In the genomic region with DNA sequence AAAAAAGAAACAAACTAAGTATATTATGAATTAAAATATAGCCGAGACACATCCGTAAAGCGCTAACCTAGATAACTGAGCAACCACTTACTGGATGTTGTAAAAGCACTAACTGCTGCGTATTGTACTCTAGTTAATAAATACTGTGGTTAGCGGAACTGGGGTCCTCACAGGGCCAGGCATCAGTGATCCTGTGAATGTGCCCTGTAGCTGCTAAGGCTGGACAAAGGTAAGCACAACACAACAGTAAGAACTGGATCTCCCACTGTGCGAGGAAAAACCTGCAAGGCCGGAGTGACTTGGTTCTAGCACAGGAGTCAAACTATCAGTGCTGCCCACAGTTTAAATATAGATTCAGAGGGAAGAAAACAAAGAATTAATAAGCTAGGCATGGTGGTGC, we compare ENCODE assay signal across 24 mouse cellular contexts. TPM values are rescaled to one million over a fixed set of nuclear protein-coding genes. Genes with fewer than 3 reads are reported as not detected.
"Had no signal": no experiment of that assay in that cellular context is flagged by ENCODE, and none has a peak within 500 bp of the region (broad histone marks: within the 10 kb centered on the region; RNA-seq: fewer than 3 reads in every experiment).

No protein-coding gene starts in this region.

- DNase-seq: forebrain, postnatal 0 days; gastrocnemius, postnatal 14 days; gastrocnemius, postnatal 36 days; heart, adult 11 months; heart, adult 2 months; heart, postnatal 14 days; heart, postnatal 36 days; kidney, adult 11 months; kidney, postnatal 10 days; layer of hippocampus, adult 9-11 months; layer of hippocampus, postnatal 36 days; left cerebral cortex, postnatal 4 days had no signal

- ATAC-seq: forebrain, embryonic 15.5 days; forebrain, postnatal 0 days; hindbrain, postnatal 0 days; liver, embryonic 12.5 days had no signal

- H3K27ac ChIP-seq: forebrain, embryonic 15.5 days; heart, adult 2 months; hindbrain, embryonic 12.5 days; hindbrain, embryonic 15.5 days; hindbrain, postnatal 0 days; limb, embryonic 13.5 days; limb, embryonic 15.5 days; liver, embryonic 12.5 days; liver, embryonic 14.5 days had no signal

- H3K9me3 ChIP-seq: forebrain, embryonic 15.5 days; heart, embryonic 13.5 days; heart, embryonic 15.5 days; hindbrain, embryonic 12.5 days; hindbrain, embryonic 15.5 days; limb, embryonic 13.5 days; limb, embryonic 15.5 days; liver, embryonic 12.5 days had no signal

- H3K4me3 ChIP-seq: forebrain, embryonic 15.5 days; heart, adult 2 months; heart, embryonic 13.5 days; heart, embryonic 15.5 days; hindbrain, embryonic 12.5 days; hindbrain, embryonic 15.5 days; limb, embryonic 13.5 days; limb, embryonic 15.5 days; liver, embryonic 12.5 days had no signal

- H3K36me3 ChIP-seq: forebrain, embryonic 15.5 days; heart, embryonic 13.5 days; heart, embryonic 15.5 days; hindbrain, embryonic 12.5 days; hindbrain, embryonic 15.5 days; limb, embryonic 13.5 days; limb, embryonic 15.5 days; liver, embryonic 12.5 days had no signal

- H3K4me2 ChIP-seq: forebrain, embryonic 15.5 days; heart, embryonic 11.5 days; hindbrain, embryonic 12.5 days; hindbrain, embryonic 15.5 days; limb, embryonic 13.5 days; limb, embryonic 15.5 days; liver, embryonic 12.5 days had no signal

- H3K9ac ChIP-seq: forebrain, embryonic 15.5 days; forebrain, postnatal 0 days; heart, embryonic 13.5 days; heart, embryonic 15.5 days; hindbrain, embryonic 12.5 days; hindbrain, embryonic 15.5 days; limb, embryonic 13.5 days; limb, embryonic 15.5 days; liver, embryonic 12.5 days; liver, embryonic 14.5 days had no signal

RNA-seq across cellular contexts. Expression of a gene that starts 5.3 kb away (rescaled TPM):
- polyA plus RNA-seq: liver, adult 2 months had no signal
